Mouse (Mus musculus) macrophage (primary cell): Measurements from ENCODE around the gene Wdr54. TPM values are rescaled to one million over a fixed set of nuclear protein-coding genes. Genes with fewer than 3 reads are reported as not detected.
A peak's percentile ranks its signal among the peaks of the same experiment; 100 is the strongest.

ENCODE experiments used
- H3K27ac ChIP-seq: fragments of 350-480 bp; formaldehyde crosslinking; 2 replicates; pipeline ENCODE4 v1.9.0; 2021
- H3K36me3 ChIP-seq: fragments of 350-480 bp; formaldehyde crosslinking; 2 replicates; pipeline ENCODE4 v1.9.0; 2021; ENCODE audit errors: inconsistent target
- H3K4me3 ChIP-seq: fragments of 350-480 bp; formaldehyde crosslinking; 2 replicates; pipeline ENCODE4 v1.9.0; 2021; ENCODE audit errors: inconsistent target
- H3K79me2 ChIP-seq: fragments of 350-480 bp; formaldehyde crosslinking; 2 replicates; pipeline ENCODE4 v1.9.0; 2021; ENCODE audit errors: inconsistent target
- WGBS: methylation state at CpG from one replicate; pipeline ENCODE4 v1.1.7; 2026; ENCODE audit warnings: inconsistent platforms; ENCODE audit not compliant: missing documents; 5-methylcytosine and 5-hydroxymethylcytosine counted together
- polyA plus RNA-seq: library from polyadenylated mRNA; stranded (reverse); fragments of 250-400 nt; gene quantifications from 3 replicates; pipeline ENCODE4 v1.2.4, GENCODE M21; 2018; ENCODE audit warnings: inconsistent platforms

The Wdr54 gene
- polyA plus RNA-seq, 1 experiment from 2014 or later, result 0.30 TPM

DNA sequence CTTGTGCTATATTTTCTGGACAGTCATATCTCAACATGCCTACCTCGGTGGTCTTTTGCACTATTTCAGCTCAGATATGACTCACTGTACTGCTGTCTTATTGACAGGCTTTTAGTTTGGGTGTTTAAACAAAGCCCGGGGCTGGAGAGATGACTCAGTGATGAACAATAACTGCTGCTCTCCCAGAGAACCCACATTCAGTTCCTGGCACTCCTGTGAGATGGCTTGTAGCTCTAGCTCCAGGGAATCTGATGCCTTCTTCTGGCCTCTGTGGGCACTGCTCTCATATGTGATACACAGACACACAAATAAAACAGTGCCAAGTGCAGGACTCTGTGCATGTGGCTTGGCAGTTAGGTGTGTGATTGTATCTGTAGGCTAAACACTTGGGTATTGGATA lies 11.0 kb downstream of the Wdr54 start:
- WGBS, result 67% methylated on average over 2 of the region's 2 CpGs
- Histone ChIP-seq H3K79me2 (no peaks in the 10 kb centered on the region), H3K36me3 (no peaks in the 10 kb centered on the region), H3K4me3 (no peak overlapping the region), H3K27ac (no peak overlapping the region)

DNA sequence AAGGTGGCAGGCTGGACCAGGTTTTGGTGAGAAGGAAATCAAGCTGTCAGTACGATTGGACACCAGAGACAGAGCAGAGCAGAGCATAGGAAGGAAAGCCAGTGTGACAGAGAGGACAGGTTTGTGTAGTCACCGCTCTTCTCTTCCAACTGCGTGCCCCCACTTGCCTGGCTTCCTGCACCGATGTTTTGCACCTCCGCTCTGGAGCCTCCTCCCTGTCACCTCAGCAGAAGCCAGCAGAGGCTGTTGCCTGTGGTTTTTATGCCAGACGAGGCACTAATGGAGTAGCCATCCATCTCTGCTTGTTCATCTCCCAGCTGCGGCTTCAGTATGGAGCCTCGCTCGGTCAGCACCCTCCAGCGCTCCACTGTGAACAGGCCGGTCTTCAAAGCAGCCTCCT lies 13.3 kb downstream of the Wdr54 start:
- H3K4me3 ChIP-seq, result no peak overlapping the region
- WGBS, result 85% methylated on average over 11 of the region's 11 CpGs
- no peaks in the 10 kb centered on the region for H3K79me2 ChIP-seq
- no peak overlapping the region for H3K27ac ChIP-seq
- no peaks in the 10 kb centered on the region for H3K36me3 ChIP-seq

DNA sequence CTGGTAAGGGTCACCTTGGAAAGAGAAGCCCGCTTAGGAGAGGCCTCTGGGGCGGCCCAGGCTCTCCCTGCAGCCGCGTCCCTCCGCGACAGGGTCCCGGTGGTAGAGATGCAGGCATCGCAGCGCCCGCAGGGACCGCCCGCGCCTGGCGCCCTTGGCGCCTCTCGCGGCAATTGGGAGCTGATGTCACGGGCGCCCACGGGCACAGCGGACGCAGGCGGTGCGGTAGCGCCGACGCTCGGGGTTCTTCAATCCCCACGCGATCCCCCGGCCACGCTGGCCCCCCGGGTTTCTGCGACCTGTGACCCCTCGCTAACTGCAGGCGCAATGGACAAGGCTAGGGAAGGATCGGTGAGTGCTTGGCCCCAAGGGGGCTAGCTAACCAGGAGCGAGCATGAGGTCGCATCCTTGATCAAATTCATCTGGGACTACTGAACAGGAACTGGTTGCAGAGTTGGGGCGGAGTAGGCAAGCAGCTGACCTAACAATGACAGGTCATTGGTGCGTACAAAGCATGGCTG lies 13.9 kb downstream of the Wdr54 start:
- 30% methylated on average over 40 of the region's 41 CpGs for WGBS
- no peak overlapping the region for H3K27ac ChIP-seq
- no peaks in the 10 kb centered on the region for H3K36me3 ChIP-seq
- no peaks in the 10 kb centered on the region for H3K79me2 ChIP-seq
- H3K4me3 ChIP-seq, result no peak overlapping the region

DNA sequence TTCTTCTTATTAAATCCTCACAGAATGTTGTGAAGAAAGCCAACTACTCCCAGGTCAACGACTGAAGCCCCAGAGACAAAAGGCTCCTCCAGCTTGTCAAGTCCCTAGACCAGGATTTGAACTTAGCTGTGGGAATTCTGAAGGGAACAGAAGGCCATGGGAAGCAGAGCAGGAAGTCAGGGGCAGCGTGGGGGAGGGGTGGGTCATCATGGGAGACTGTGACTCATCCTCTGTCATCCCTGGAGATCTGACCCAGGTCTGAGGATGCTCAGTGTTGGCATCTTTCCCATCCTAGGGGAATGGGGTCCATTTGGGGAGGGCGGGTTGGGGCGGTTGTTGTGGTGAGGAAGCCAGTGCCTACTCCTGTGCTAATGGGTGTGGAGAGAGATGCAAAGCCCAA lies 14.6 kb downstream of the Wdr54 start:
- 90% methylated on average over 4 of the region's 4 CpGs for WGBS
- Histone ChIP-seq H3K79me2 (no peaks in the 10 kb centered on the region), H3K27ac (no peak overlapping the region), H3K4me3 (no peak overlapping the region), H3K36me3 (no peaks in the 10 kb centered on the region)

DNA sequence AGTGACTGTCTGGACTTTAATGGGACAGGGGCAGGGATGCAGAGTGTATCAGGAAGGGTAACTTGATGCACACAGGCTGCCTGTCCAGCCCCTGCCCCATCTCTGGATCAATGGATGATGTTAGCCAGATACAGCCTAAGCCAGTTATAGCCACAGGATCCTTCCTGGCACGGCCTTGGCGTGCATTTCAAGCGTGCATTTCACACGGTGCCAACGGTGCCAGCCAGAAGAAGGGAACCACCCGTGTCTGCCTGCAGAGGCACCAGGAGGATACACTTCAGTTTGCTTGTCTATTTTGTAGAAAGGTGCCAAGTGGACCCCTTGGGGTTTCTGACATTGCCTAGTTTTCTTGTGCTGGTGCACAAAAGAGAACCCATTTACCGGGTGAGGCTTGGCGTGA lies 16.2 kb downstream of the Wdr54 start:
- Histone ChIP-seq H3K27ac (no peak overlapping the region), H3K36me3 (no peaks in the 10 kb centered on the region), H3K4me3 (no peak overlapping the region), H3K79me2 (no peaks in the 10 kb centered on the region)
- 98% methylated on average over 8 of the region's 8 CpGs for WGBS

DNA sequence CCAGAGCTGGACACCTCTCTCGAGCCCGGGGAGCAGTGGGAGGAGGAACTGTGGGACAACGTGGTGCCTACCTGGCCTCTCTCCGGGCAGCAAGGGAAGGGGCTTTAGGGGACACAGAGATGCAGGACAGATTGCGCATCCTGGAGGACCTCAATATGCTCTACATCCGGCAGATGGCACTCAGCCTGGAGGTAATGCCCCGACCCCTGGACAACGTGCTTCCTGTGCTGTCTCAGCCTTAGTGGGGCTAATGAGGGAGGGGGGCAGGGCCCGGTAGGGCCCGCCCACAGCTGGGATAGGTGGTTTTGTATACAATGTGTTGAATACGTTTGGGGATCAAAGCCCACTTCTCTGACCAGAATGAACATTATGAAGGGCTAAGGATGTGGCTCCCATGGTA lies 18.1 kb downstream of the Wdr54 start:
- WGBS, result 18% methylated on average over 9 of the region's 11 CpGs
- no peak overlapping the region for H3K4me3 ChIP-seq
- no peaks in the 10 kb centered on the region for H3K79me2 ChIP-seq
- H3K27ac ChIP-seq, result no peak overlapping the region
- no peaks in the 10 kb centered on the region for H3K36me3 ChIP-seq

DNA sequence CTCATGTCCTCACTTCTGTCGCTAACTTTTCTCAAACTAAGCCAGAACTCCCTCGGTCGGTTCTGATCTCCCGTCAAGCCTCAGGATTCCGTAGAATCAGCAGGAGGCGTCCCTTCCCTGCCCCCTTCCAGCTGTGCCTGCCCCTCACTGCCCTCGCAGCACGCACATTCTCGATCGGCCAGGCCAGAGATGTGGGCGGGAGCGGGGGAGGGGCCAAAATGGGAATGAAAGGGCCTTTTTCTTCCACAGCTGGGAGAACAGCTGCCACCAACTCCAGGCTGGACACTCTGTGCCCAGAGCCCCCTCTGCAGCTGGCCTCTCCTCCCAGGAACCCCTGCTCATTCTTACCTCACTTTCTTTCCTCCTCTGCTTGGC lies 18.6 kb downstream of the Wdr54 start:
- 10% methylated on average over 12 of the region's 12 CpGs for WGBS
- Histone ChIP-seq H3K79me2 (no peaks in the 10 kb centered on the region), H3K4me3 (peak overlapping the region; percentile 28), H3K27ac (peak overlapping the region; percentile 33; the same call in 1 of the 2 replicates), H3K36me3 (no peaks in the 10 kb centered on the region)

DNA sequence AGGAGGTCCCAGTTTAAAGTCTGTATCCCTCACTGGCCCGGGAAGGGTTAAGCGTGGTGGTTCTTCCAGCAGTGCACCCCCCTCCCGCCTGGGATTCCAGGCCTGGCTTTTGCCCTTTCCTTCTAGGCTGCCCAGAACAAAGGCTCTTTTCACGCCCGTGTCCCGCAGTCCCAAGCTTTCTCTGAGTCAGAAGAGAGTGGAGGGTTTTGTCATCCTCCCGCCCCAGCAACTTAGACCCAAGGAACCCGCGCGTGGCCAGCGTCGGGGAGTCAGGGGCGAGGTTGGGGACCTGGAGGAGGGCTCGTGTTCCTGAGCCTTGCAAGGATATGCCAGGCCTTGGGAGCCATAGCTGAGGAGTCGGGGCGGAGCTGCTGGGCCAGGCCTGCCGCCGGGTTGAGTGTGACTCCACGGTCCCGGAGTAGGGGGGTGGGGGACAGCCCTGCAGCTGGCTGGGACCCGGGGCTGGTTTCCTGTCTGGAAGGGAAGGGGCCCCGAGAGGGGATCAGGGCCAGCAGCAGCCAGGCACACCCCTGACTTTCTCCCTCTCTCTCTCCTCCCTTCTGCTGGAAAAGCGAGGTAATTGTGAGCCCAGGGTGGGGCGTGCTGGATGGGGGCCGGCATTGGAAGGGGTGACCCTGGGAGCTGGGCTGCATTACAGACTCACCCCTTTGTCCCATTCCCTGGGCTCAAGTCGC lies 19.2 kb downstream of the Wdr54 start:
- Histone ChIP-seq H3K36me3 (no peaks in the 10 kb centered on the region), H3K79me2 (no peaks in the 10 kb centered on the region), H3K27ac (peak overlapping the region; percentile 33; the same call in 1 of the 2 replicates), H3K4me3 (peak overlapping the region; percentile 28)
- WGBS, result 24% methylated on average over 26 of the region's 26 CpGs

DNA sequence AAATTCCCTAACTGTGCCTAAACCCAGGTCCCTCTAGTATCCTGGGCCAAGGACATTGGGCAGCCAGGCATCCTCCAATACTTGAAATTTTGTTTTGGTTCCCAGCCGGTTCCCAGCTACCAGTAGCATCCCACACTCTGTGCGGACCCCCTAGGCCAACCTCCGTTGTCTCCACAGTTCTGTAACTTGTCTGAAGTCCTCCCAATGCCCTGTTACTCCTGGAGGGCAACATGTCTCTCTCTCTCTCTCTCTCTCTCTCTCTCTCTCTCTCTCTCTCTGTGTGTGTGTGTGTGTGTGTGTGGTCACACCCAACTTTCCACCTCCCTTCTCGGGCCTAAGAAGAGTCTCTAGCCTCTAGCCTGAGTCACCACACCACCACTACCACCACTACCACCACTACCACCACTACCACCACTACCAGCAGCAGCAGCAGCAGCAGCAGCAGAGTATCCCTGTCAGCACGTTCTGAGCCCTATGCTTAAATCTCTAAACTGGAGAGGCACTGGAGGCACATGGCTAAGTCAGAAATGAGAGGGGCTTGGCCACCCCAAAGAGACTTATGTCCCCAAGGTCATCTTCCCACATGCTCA lies 19.8 kb downstream of the Wdr54 start:
- WGBS, result 81% methylated on average over 4 of the region's 5 CpGs
- Histone ChIP-seq H3K36me3 (no peaks in the 10 kb centered on the region), H3K79me2 (no peaks in the 10 kb centered on the region), H3K4me3 (peak overlapping the region; percentile 28), H3K27ac (no peak overlapping the region)

DNA sequence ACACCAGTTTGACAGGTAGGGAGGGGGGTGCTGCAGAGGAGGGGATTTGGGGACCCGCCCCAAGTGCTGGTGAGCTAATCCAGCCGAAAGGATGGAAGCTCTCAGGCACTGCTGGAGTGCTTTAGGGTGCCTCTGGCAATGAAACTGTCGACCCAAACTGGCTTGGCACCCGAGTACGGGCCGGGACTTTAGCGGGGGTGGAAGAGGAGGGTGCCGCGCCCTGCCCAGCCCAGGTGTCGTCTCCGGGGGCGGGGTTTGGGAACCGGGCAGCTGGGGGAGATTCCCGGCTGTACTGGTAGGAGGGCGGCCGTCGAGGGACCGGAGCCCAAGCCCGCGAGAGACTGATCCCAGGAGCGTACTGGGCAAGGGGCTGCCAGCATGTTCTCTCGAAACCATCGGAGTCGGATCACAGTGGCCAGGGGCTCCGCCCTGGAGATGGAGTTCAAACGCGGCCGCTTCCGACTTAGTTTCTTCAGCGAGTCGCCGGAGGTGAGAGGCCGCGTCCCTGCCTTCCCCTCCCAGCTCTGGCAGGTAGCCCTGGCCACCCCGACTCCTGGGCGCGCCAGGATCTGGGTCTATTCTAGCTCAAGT lies 20.5 kb downstream of the Wdr54 start:
- Histone ChIP-seq H3K4me3 (no peak overlapping the region), H3K36me3 (no peaks in the 10 kb centered on the region), H3K79me2 (no peaks in the 10 kb centered on the region), H3K27ac (no peak overlapping the region)
- WGBS, result 49% methylated on average over 33 of the region's 37 CpGs

DNA sequence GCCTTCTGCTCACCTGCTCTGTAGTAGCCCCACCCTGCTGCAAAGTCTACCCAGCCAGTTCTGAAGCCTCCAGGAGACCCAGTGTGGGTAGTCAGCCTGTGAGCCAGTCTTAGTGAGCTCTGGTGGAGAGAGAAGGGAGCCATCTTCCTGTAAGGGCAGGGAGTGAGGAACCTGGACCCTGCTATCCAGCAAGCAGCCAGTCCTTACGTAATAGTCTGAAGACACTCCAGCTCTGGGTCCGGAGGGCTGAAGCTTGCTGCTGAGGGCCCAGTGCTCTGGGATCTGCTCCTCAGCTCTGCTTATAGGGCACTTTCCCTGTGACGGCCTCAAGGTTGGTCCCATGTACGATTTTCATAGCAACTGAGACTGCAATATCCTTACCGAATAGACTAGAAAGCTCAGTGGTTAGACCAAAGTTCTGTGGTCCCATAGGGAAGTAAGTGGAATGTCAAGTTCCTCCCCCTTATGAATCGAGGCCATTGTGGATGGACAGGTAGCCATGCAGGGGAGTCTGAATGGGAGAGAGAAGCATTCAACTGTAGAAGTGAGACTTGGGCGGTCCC lies 21.2 kb downstream of the Wdr54 start, which contains the start of gene Rtkn:
Rtkn (plus strand) TSS at position 513 of the 563 bp plus-strand sequence.
- Histone ChIP-seq H3K79me2 (no peaks in the 10 kb centered on the region), H3K27ac (no peak within 1 kb of the TSS), H3K4me3 (no peak within 1 kb of the TSS), H3K36me3 (no peaks in the 10 kb centered on the region)
- 62% methylated on average over 7 of the region's 7 CpGs for WGBS

DNA sequence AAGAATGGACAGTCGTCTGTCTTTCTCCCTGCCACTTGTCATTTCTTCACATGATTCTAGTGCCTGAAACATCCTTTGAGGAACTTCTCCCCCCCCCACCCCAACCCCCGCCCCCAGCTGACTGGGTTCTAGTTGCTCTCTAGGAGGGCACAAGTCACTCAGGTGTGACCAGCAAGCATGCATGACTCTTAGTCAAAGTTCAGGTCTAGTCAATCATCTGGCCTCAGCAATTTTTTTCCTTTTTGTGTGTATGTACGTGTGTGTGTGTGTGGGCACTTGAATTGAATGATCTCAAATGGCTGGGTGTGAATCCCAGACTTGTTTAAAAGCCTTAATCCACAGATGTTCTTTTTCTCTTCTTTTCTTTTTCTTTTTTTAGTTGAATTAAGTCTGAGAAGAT lies 22.0 kb downstream of the Wdr54 start:
- no peaks in the 10 kb centered on the region for H3K79me2 ChIP-seq
- H3K27ac ChIP-seq, result no peak overlapping the region
- H3K36me3 ChIP-seq, result no peaks in the 10 kb centered on the region
- 67% methylated on average over 3 of the region's 3 CpGs for WGBS
- no peak overlapping the region for H3K4me3 ChIP-seq

DNA sequence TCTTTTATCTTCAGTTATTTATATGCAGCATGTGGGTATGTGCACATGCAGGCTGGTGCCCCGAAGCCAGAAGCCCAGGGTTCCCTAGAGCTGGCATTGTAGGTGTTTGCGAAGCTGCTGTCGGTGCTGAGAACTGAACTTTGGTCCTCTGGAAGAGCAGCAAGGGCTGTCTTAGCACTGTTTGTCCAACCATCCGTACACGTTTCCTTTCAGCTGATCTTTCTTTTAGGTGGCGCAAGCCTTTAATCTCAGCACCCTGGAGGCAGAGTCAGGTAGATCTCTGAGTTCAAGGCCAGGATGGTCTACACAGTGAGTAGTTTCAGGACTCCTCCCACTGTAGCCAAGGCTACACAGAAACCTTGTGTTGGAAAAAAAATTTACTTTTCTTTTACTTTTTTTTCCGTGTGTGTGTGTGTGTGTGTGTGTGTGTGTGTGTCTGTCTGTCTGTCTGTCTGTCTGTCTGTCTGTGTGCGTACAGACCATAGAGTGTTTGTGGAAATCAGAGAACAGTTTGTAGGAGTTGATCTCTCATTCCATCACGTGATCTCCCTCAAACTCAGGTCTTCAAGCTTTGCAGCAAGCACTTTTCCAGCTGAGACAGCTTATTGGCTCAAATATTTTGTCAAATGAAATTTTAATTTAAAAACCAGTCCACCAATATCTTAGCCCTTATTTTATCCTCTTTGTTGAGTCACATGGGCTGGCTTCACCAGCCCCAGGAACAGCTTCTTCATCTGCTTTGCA lies 23.8 kb downstream of the Wdr54 start:
- Histone ChIP-seq H3K4me3 (no peak overlapping the region), H3K79me2 (no peaks in the 10 kb centered on the region), H3K27ac (peak overlapping the region; percentile 16), H3K36me3 (no peaks in the 10 kb centered on the region)
- 78% methylated on average over 9 of the region's 9 CpGs for WGBS

DNA sequence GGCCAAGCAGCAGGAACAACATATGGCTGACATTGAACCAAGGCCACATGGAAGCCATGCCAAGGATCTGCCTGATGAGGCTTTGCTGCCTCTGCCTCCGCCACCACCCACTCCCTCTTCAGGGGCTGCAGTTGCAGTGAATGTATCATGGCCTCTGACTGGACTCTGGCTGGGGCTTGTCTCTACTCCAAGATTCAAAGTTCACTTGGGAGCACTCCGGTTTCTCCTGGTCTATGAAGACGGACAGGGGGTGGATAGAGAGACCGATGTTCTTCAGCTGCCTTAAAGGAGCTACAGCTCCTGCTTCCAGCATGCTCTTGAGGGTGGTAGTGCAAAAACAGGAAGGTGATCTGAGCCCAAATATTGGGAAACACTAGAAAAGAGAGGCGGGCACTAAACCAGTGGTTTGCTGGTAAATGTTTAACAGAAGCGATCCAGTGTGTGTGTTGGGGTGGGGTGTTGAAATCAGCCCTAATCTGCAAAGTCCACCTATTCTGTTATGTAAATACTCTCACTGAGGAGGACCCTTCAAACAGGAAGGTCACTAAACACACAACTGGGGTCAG lies 24.6 kb downstream of the Wdr54 start:
- 12% methylated on average over 6 of the region's 6 CpGs for WGBS

More for the DNA sequence above, 24.6 kb downstream of the Wdr54 start:
- H3K36me3 ChIP-seq, result no peaks in the 10 kb centered on the region
- no peak overlapping the region for H3K4me3 ChIP-seq
- H3K79me2 ChIP-seq, result no peaks in the 10 kb centered on the region
- peak overlapping the region; percentile 16 for H3K27ac ChIP-seq
